Mouse (Mus musculus) urinary bladder, postnatal 10 days (tissue): Measurements from ENCODE around the gene Smim7.
A peak's percentile ranks its signal among the peaks of the same experiment; 100 is the strongest.

ENCODE experiments used
- DNase-seq: peaks from one replicate; pipeline ENCODE4 v3.0.0; 2022; ENCODE audit warnings: low spot score

Gene Smim7

GRCm38 (mm10) chr8:72570633-72571610, at the start of gene Smim7:
Gene Smim7, minus strand, starts transcription at chr8:72571088.
- peak; percentile 90 for DNase-seq

- DNase-seq, result no peak
These were observed 19.3 kb upstream of the Smim7 start for GRCm38 (mm10) chr8:72590198-72590597.

GRCm38 (mm10) chr8:72589286-72589685, 18.4 kb upstream of the Smim7 start:
- DNase-seq, result no peak

GRCm38 (mm10) chr8:72588865-72589264, 18.0 kb upstream of the Smim7 start:
- no peak for DNase-seq

GRCm38 (mm10) chr8:72587806-72588205, 16.9 kb upstream of the Smim7 start:
- DNase-seq, result no peak

GRCm38 (mm10) chr8:72584390-72584789, 13.5 kb upstream of the Smim7 start:
- DNase-seq, result no peak

GRCm38 (mm10) chr8:72583056-72583771, 12.3 kb upstream of the Smim7 start:
- no peak for DNase-seq

GRCm38 (mm10) chr8:72579374-72579773, 8.5 kb upstream of the Smim7 start:
- no peak for DNase-seq

GRCm38 (mm10) chr8:72577941-72578340, 7.1 kb upstream of the Smim7 start:
- no peak for DNase-seq

GRCm38 (mm10) chr8:72577266-72577665, 6.4 kb upstream of the Smim7 start:
- no peak for DNase-seq

GRCm38 (mm10) chr8:72575915-72576314, 5.0 kb upstream of the Smim7 start:
- no peak for DNase-seq

GRCm38 (mm10) chr8:72573450-72573849, 2.6 kb upstream of the Smim7 start:
- no peak for DNase-seq

- DNase-seq, result no peak
These were observed 1.6 kb upstream of the Smim7 start for GRCm38 (mm10) chr8:72572507-72572906.

GRCm38 (mm10) chr8:72571611-72572473, 954 bp upstream of the Smim7 start, which contains the start of gene Tmem38a:
Gene Tmem38a, plus strand, starts transcription at chr8:72572055.
- DNase-seq, result peak; percentile 39

GRCm38 (mm10) chr8:72565970-72566369, 4.9 kb downstream of the Smim7 start:
- no peak for DNase-seq

- no peak for DNase-seq
These were observed 9.7 kb downstream of the Smim7 start for GRCm38 (mm10) chr8:72561111-72561689.

GRCm38 (mm10) chr8:72555770-72556169, 15.1 kb downstream of the Smim7 start:
- no peak for DNase-seq

GRCm38 (mm10) chr8:72549314-72549892, 21.5 kb downstream of the Smim7 start:
- DNase-seq, result no peak

- no peak for DNase-seq
These were observed 22.1 kb downstream of the Smim7 start for GRCm38 (mm10) chr8:72548644-72549313.

- peak; percentile 92 for DNase-seq
These were observed 22.9 kb downstream of the Smim7 start, which contains the start of gene Med26 for GRCm38 (mm10) chr8:72547802-72548643. Gene Med26, minus strand, starts transcription at chr8:72548270.
